Mouse (Mus musculus): ENCODE data around the gene Mif. TPM values are rescaled to one million over a fixed set of nuclear protein-coding genes. Genes with fewer than 3 reads are reported as not detected.

The Mif gene
- polyA plus RNA-seq, 1 experiment from 2014 or later = 1,948 TPM

GRCm38 (mm10) chr10:75857598-75857997 is 2.4 kb downstream of the Mif start:
- Histone ChIP-seq H3K27me3 (ENCODE audit: control insufficient read depth, insufficient read depth, low read length) (no peaks in the 10 kb centered on the region), H3K4me1 (ENCODE audit: control insufficient read depth, insufficient read depth, low read length) (peaks cover 8% of the 10 kb centered on the region; the same call in 1 of the 2 replicates), H3K4me3 (ENCODE audit: low read depth, low read length) (no peak overlapping the region), H3K4me2 (ENCODE audit: low read depth, low read length) (no peak overlapping the region), H3K9me3 (ENCODE audit: control insufficient read depth, low read length) (no peaks in the 10 kb centered on the region), H3K36me3 (ENCODE audit: control insufficient read depth, insufficient read depth, low read length) (peaks cover 7% of the 10 kb centered on the region), H3K9ac (replicated peaks; ENCODE audit: low read depth, low read length) (no peak overlapping the region), H3K27ac (ENCODE audit: low read depth, low read length) (no peak overlapping the region)
- ATAC-seq (ENCODE audit: low read depth) = no peak
- 93% methylated on average over 4 of the region's 4 CpGs for WGBS

GRCm38 (mm10) chr10:75856976-75857375 is 3.1 kb downstream of the Mif start:
- Histone ChIP-seq H3K36me3 (ENCODE audit: control insufficient read depth, insufficient read depth, low read length) (peaks cover 7% of the 10 kb centered on the region), H3K27ac (ENCODE audit: low read depth, low read length) (no peak overlapping the region), H3K4me1 (ENCODE audit: control insufficient read depth, insufficient read depth, low read length) (peaks cover 8% of the 10 kb centered on the region; the same call in 1 of the 2 replicates), H3K9me3 (ENCODE audit: control insufficient read depth, low read length) (no peaks in the 10 kb centered on the region), H3K27me3 (ENCODE audit: control insufficient read depth, insufficient read depth, low read length) (no peaks in the 10 kb centered on the region), H3K4me2 (ENCODE audit: low read depth, low read length) (no peak overlapping the region), H3K4me3 (ENCODE audit: low read depth, low read length) (no peak overlapping the region), H3K9ac (replicated peaks; ENCODE audit: low read depth, low read length) (no peak overlapping the region)
- no peak for ATAC-seq (ENCODE audit: low read depth)
- 92% methylated on average over 3 of the region's 3 CpGs for WGBS

GRCm38 (mm10) chr10:75856155-75856907 is 3.7 kb downstream of the Mif start:
- ATAC-seq (ENCODE audit: low read depth) = no peak
- H3K36me3 ChIP-seq (ENCODE audit: control insufficient read depth, insufficient read depth, low read length) = peaks cover 7% of the 10 kb centered on the region
- H3K9me3 ChIP-seq (ENCODE audit: control insufficient read depth, low read length) = no peaks in the 10 kb centered on the region
- H3K4me3 ChIP-seq (ENCODE audit: low read depth, low read length) = no peak overlapping the region
- no peak overlapping the region for H3K9ac ChIP-seq (replicated peaks; ENCODE audit: low read depth, low read length)
- peaks cover 8% of the 10 kb centered on the region; the same call in 1 of the 2 replicates for H3K4me1 ChIP-seq (ENCODE audit: control insufficient read depth, insufficient read depth, low read length)
- H3K4me2 ChIP-seq (ENCODE audit: low read depth, low read length) = no peak overlapping the region
- no peak overlapping the region for H3K27ac ChIP-seq (ENCODE audit: low read depth, low read length)
- no peaks in the 10 kb centered on the region for H3K27me3 ChIP-seq (ENCODE audit: control insufficient read depth, insufficient read depth, low read length)
- 82% methylated on average over 11 of the region's 11 CpGs for WGBS

- no peak overlapping the region for H3K4me3 ChIP-seq (ENCODE audit: low read depth, low read length)
- H3K27ac ChIP-seq (ENCODE audit: low read depth, low read length) = no peak overlapping the region
- 92% methylated on average over 15 of the region's 15 CpGs for WGBS
- H3K27me3 ChIP-seq (ENCODE audit: control insufficient read depth, insufficient read depth, low read length) = no peaks in the 10 kb centered on the region
- no peak overlapping the region for H3K4me2 ChIP-seq (ENCODE audit: low read depth, low read length)
- H3K9ac ChIP-seq (replicated peaks; ENCODE audit: low read depth, low read length) = no peak overlapping the region
- peaks cover 9% of the 10 kb centered on the region; the same call in 1 of the 2 replicates for H3K4me1 ChIP-seq (ENCODE audit: control insufficient read depth, insufficient read depth, low read length)
- no peaks in the 10 kb centered on the region for H3K9me3 ChIP-seq (ENCODE audit: control insufficient read depth, low read length)
- no peak for ATAC-seq (ENCODE audit: low read depth)
- H3K36me3 ChIP-seq (ENCODE audit: control insufficient read depth, insufficient read depth, low read length) = peaks cover 7% of the 10 kb centered on the region
Observed at GRCm38 (mm10) chr10:75855416-75855981, 4.5 kb downstream of the Mif start.

GRCm38 (mm10) chr10:75854791-75855190 is 5.2 kb downstream of the Mif start:
- Histone ChIP-seq H3K9me3 (ENCODE audit: control insufficient read depth, low read length) (no peaks in the 10 kb centered on the region), H3K27me3 (ENCODE audit: control insufficient read depth, insufficient read depth, low read length) (no peaks in the 10 kb centered on the region), H3K4me3 (ENCODE audit: low read depth, low read length) (no peak overlapping the region), H3K4me1 (ENCODE audit: control insufficient read depth, insufficient read depth, low read length) (0 out of 2 replicates have a peak, but pooled peaks cover 6% of the 10 kb centered on the region), H3K36me3 (ENCODE audit: control insufficient read depth, insufficient read depth, low read length) (peaks cover 7% of the 10 kb centered on the region), H3K27ac (ENCODE audit: low read depth, low read length) (no peak overlapping the region), H3K4me2 (ENCODE audit: low read depth, low read length) (no peak overlapping the region), H3K9ac (replicated peaks; ENCODE audit: low read depth, low read length) (no peak overlapping the region)
- WGBS = 89% methylated on average over 6 of the region's 6 CpGs
- ATAC-seq (ENCODE audit: low read depth) = no peak

GRCm38 (mm10) chr10:75854096-75854495 is 5.9 kb downstream of the Mif start:
- Histone ChIP-seq H3K4me1 (ENCODE audit: control insufficient read depth, insufficient read depth, low read length) (0 out of 2 replicates have a peak, but pooled peaks cover 6% of the 10 kb centered on the region), H3K9me3 (ENCODE audit: control insufficient read depth, low read length) (no peaks in the 10 kb centered on the region), H3K27ac (ENCODE audit: low read depth, low read length) (no peak overlapping the region), H3K36me3 (ENCODE audit: control insufficient read depth, insufficient read depth, low read length) (peaks cover 7% of the 10 kb centered on the region), H3K4me2 (ENCODE audit: low read depth, low read length) (no peak overlapping the region), H3K4me3 (ENCODE audit: low read depth, low read length) (no peak overlapping the region), H3K9ac (replicated peaks; ENCODE audit: low read depth, low read length) (no peak overlapping the region), H3K27me3 (ENCODE audit: control insufficient read depth, insufficient read depth, low read length) (no peaks in the 10 kb centered on the region)
- ATAC-seq (ENCODE audit: low read depth) = peak; percentile 29; the same call in 1 of the 2 replicates
- WGBS = 55% methylated on average over 5 of the region's 5 CpGs

GRCm38 (mm10) chr10:75853452-75853851 is 6.6 kb downstream of the Mif start:
- Histone ChIP-seq H3K27me3 (ENCODE audit: control insufficient read depth, insufficient read depth, low read length) (no peaks in the 10 kb centered on the region), H3K4me1 (ENCODE audit: control insufficient read depth, insufficient read depth, low read length) (0 out of 2 replicates have a peak, but pooled peaks cover 5% of the 10 kb centered on the region), H3K27ac (ENCODE audit: low read depth, low read length) (no peak overlapping the region), H3K9ac (replicated peaks; ENCODE audit: low read depth, low read length) (no peak overlapping the region), H3K36me3 (ENCODE audit: control insufficient read depth, insufficient read depth, low read length) (peaks cover 7% of the 10 kb centered on the region), H3K4me2 (ENCODE audit: low read depth, low read length) (no peak overlapping the region), H3K4me3 (ENCODE audit: low read depth, low read length) (no peak overlapping the region), H3K9me3 (ENCODE audit: control insufficient read depth, low read length) (no peaks in the 10 kb centered on the region)
- 19% methylated on average over 10 of the region's 10 CpGs for WGBS
- peak; percentile 66; the same call in 1 of the 2 replicates for ATAC-seq (ENCODE audit: low read depth)

- H3K9ac ChIP-seq (replicated peaks; ENCODE audit: low read depth, low read length) = no peak overlapping the region
- H3K27ac ChIP-seq (ENCODE audit: low read depth, low read length) = no peak overlapping the region
- WGBS = 90% methylated on average over 12 of the region's 12 CpGs
- H3K4me3 ChIP-seq (ENCODE audit: low read depth, low read length) = no peak overlapping the region
- 0 out of 2 replicates have a peak, but pooled peaks cover 3% of the 10 kb centered on the region for H3K4me1 ChIP-seq (ENCODE audit: control insufficient read depth, insufficient read depth, low read length)
- H3K36me3 ChIP-seq (ENCODE audit: control insufficient read depth, insufficient read depth, low read length) = peaks cover 4% of the 10 kb centered on the region
- H3K4me2 ChIP-seq (ENCODE audit: low read depth, low read length) = no peak overlapping the region
- ATAC-seq (ENCODE audit: low read depth) = no peak
- H3K27me3 ChIP-seq (ENCODE audit: control insufficient read depth, insufficient read depth, low read length) = no peaks in the 10 kb centered on the region
- H3K9me3 ChIP-seq (ENCODE audit: control insufficient read depth, low read length) = no peaks in the 10 kb centered on the region
Observed at GRCm38 (mm10) chr10:75852539-75853125, 7.4 kb downstream of the Mif start.

- 30% methylated on average over 3 of the region's 3 CpGs for WGBS
- ATAC-seq (ENCODE audit: low read depth) = no peak
- Histone ChIP-seq H3K27ac (ENCODE audit: low read depth, low read length) (no peak overlapping the region), H3K4me3 (ENCODE audit: low read depth, low read length) (no peak overlapping the region), H3K27me3 (ENCODE audit: control insufficient read depth, insufficient read depth, low read length) (no peaks in the 10 kb centered on the region), H3K4me2 (ENCODE audit: low read depth, low read length) (no peak overlapping the region), H3K9me3 (ENCODE audit: control insufficient read depth, low read length) (no peaks in the 10 kb centered on the region), H3K4me1 (ENCODE audit: control insufficient read depth, insufficient read depth, low read length) (0 out of 2 replicates have a peak, but pooled peaks cover 3% of the 10 kb centered on the region), H3K9ac (replicated peaks; ENCODE audit: low read depth, low read length) (no peak overlapping the region), H3K36me3 (ENCODE audit: control insufficient read depth, insufficient read depth, low read length) (no peaks in the 10 kb centered on the region)
Observed at GRCm38 (mm10) chr10:75851681-75852080, 8.4 kb downstream of the Mif start.

All from neural tube, embryonic 14.5 days (tissue).